Mouse (Mus musculus) left cerebral cortex, postnatal 10 days (tissue): ENCODE measurements around the gene Lasp1. TPM values are rescaled to one million over a fixed set of nuclear protein-coding genes. Genes with fewer than 3 reads are reported as not detected.

Source experiments
- DNase-seq, 2 experiments: peaks; one replicate each; pipeline ENCODE4 v3.0.0; 2021 to 2022; ENCODE audit warnings: low spot score in 2 of 2, mixed read lengths in 1 of 2; ENCODE audit errors: extremely low spot score in 1 of 2
- intact Hi-C: fragments of 180-260 bp; cut with DNase I; formaldehyde crosslinking; loops from one replicate; pipeline ENCODE4 v1.15.1; 2025
- total RNA-seq, 2 experiments: library from RNA; stranded (reverse); gene quantifications; 2 replicates each; pipeline ENCODE4 v1.2.3; 2021

The Lasp1 gene
- total RNA-seq: 100 to 1,000 TPM; 190 to 203 TPM

GRCm38 (mm10) chr11:97798782-97799145 is at the start of gene Lasp1:
Lasp1 (plus strand) TSS chr11:97799000.
- intact Hi-C loops: loop anchor here (2.0 to 5.0 kb wide), 3 partner anchors 40 to 189 kb away; partner anchors contain the start of genes Fbxo47 and Plxdc1
- peak; percentile 85 to 87 for DNase-seq

GRCm38 (mm10) chr11:97753277-97753676 is 45.5 kb upstream of the Lasp1 start:
- intact Hi-C loops: no loop called here

GRCm38 (mm10) chr11:97758125-97758524 is 40.7 kb upstream of the Lasp1 start:
- intact Hi-C loops: no loop called here
- DNase-seq: no peak

More at GRCm38 (mm10) chr11:97753277-97753676, 45.5 kb upstream of the Lasp1 start:
- no peak for DNase-seq

- no peak for DNase-seq
- intact Hi-C loops: no loop called here
These were observed 39.9 kb upstream of the Lasp1 start for GRCm38 (mm10) chr11:97758942-97759341.

GRCm38 (mm10) chr11:97761638-97762037 is 37.2 kb upstream of the Lasp1 start:
- DNase-seq: no peak
- intact Hi-C loops: no loop called here

GRCm38 (mm10) chr11:97766154-97766881 is 32.5 kb upstream of the Lasp1 start, which contains the start of gene Cwc25:
Cwc25 (minus strand) TSS chr11:97766556.
- peak; percentile 95 to 97 for DNase-seq
- intact Hi-C loops: no loop called here

GRCm38 (mm10) chr11:97769704-97770103 is 29.1 kb upstream of the Lasp1 start:
- no peak for DNase-seq
- intact Hi-C loops: no loop called here

- intact Hi-C loops: no loop called here
- DNase-seq: no peak
These were observed 27.4 kb upstream of the Lasp1 start for GRCm38 (mm10) chr11:97771410-97771809.

GRCm38 (mm10) chr11:97775186-97775585 is 23.6 kb upstream of the Lasp1 start:
- no peak for DNase-seq
- intact Hi-C loops: no loop called here

GRCm38 (mm10) chr11:97775808-97776496 is 22.8 kb upstream of the Lasp1 start, which contains the start of gene 1700001P01Rik:
1700001P01Rik (minus strand) TSS chr11:97775918.
- DNase-seq: no peak
- intact Hi-C loops: no loop called here

- DNase-seq: no peak
- intact Hi-C loops: no loop called here
These were observed 22.2 kb upstream of the Lasp1 start for GRCm38 (mm10) chr11:97776497-97777128.

- DNase-seq: no peak
- intact Hi-C loops: no loop called here
These were observed 21.7 kb upstream of the Lasp1 start for GRCm38 (mm10) chr11:97777129-97777529.

GRCm38 (mm10) chr11:97778918-97779317 is 19.9 kb upstream of the Lasp1 start:
- intact Hi-C loops: no loop called here
- no peak for DNase-seq

- intact Hi-C loops: loop anchor here (5.0 kb wide), 1 partner anchor 102 kb away; the partner anchor contains the start of gene Fbxo47
- no peak for DNase-seq
These were observed 18.7 kb upstream of the Lasp1 start for GRCm38 (mm10) chr11:97779968-97780701.

GRCm38 (mm10) chr11:97781478-97781831 is 17.3 kb upstream of the Lasp1 start:
- intact Hi-C loops: loop anchor here (5.0 kb wide), 1 partner anchor 101 kb away; the partner anchor contains the start of gene Fbxo47

GRCm38 (mm10) chr11:97781832-97782563 is 16.8 kb upstream of the Lasp1 start, which contains the start of gene Rpl23:
Rpl23 (minus strand) TSS chr11:97782437.
- peak; percentile 99 to 100 for DNase-seq
- intact Hi-C loops: loop anchor here (5.0 kb wide), 1 partner anchor 100 kb away; the partner anchor contains the start of gene Fbxo47

More at GRCm38 (mm10) chr11:97781478-97781831, 17.3 kb upstream of the Lasp1 start:
- DNase-seq: no peak

- no peak for DNase-seq
- intact Hi-C loops: loop anchor here (5.0 kb wide), 1 partner anchor 100 kb away; the partner anchor contains the start of gene Fbxo47
These were observed 16.3 kb upstream of the Lasp1 start for GRCm38 (mm10) chr11:97782564-97782895.

GRCm38 (mm10) chr11:97787961-97788360 is 10.8 kb upstream of the Lasp1 start:
- intact Hi-C loops: no loop called here
- DNase-seq: no peak
